Mouse (Mus musculus): ENCODE measurements at regions not wholly inside any gene's neighbourhood (a gene's known extent, or its start where the extent isn't known, plus 50 kb on each side); places are given as distances from the start of the nearest gene placed in this dataset.

DNA sequence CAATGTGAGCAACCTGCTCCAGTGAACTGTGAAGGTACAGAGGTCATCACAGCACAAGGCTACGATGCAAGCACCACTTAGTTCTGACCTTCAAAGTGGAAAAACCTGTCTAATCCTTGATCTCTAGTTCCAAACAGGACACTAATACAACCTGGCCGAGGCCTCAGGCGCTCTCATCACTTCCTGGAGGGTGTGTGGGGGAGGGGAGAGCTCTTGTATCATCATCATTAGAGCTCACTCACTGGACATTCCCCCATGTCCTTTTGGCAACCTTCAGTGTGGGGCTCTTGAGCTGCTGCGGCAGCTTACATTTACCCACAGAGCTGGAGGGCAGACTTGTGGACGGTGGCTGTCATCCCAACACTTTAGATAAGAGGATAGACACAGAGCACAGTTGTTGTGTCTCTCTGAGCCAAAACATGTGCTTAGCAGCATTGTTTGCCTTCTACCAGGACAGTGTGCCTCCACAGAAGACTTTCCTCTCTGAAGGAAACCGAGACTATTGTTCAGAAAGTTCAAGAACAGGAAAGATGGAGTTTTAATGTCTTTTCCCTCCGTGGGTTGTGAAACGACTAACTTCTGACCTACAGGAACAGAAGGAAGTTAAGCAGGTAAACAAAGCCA lies 115.2 kb upstream of the Mylip start:
- peak in 1 of 2 experiments; percentile 39 for DNase-seq (ENCODE audit: inconsistent age in 2 of 2, low spot score in 1 of 2)

DNA sequence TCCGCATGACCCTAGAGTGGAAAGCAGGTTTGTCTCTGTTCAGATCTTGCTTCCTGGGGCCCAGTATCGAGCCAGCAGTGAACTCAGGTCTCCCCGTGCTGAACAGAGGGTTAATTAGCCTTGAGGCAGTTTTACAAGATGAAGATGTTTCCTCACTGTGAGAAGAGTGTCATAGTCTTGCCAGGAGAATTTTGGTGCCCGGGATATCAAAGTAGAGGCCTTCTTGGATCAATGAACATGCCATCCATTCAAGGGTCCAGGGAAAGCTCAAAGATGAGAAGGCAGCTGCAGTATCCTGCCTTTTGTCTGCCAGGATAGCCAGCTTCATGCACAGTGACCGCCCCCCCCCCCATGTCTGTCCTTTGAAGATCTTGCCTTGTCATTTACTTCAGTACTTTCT lies 114.2 kb upstream of the Mylip start:
- DNase-seq (ENCODE audit: inconsistent age in 2 of 2, low spot score in 1 of 2): no peak

GRCm38 (mm10) chr13:45277842-45278416 lies 111.6 kb upstream of the Mylip start:
- DNase-seq (ENCODE audit: inconsistent age in 2 of 2, low spot score in 1 of 2): no peak

- no peak for DNase-seq (ENCODE audit: inconsistent age in 2 of 2, low spot score in 1 of 2)
Measured at GRCm38 (mm10) chr13:45281106-45281505, 108.4 kb upstream of the Mylip start.

- no peak for DNase-seq (ENCODE audit: inconsistent age in 2 of 2, low spot score in 1 of 2)
Measured at GRCm38 (mm10) chr13:45286651-45287050, 102.9 kb upstream of the Mylip start.

- no peak for DNase-seq (ENCODE audit: inconsistent age in 2 of 2, low spot score in 1 of 2)
Measured at GRCm38 (mm10) chr13:45287217-45287616, 102.3 kb upstream of the Mylip start.

DNA sequence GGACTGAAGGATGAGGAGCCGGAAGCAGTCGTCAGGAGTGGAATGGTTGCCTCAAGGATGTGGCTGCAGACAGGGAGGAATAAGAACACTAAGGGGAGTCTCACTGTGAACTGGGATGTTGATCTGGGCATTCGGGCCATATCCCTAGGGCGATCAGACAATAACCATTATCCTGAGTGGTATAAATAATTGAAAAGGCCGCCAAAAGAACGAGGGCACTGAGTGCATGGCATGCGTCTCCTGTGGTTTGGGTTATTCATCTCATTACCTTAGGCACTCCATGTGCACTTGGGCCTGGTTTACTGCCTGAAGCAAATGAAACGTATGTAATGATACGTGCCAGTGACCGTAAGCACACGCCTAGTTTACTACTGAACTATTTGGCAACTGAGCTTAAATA lies 99.6 kb upstream of the Mylip start:
- DNase-seq (ENCODE audit: inconsistent age in 2 of 2, low spot score in 1 of 2): no peak

DNA sequence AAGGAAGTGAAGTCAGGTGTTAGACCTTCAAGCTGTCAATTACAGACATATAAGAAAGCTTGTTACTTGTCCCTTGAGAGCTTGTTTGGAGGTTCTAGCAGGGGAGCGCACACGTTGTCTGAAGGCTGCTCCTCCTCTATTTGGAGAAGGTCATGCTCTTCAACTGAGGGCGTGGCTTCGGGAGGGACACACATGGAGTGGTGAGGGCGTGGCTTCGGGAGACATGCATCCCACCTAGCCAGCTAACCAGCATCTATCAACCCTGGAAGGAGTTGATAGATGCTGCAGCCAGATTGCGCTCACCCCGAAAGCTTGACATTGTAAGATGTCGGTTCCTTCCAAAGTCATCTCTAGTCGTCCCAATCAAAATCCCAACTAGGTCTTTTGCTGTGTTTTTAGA lies 94.9 kb upstream of the Mylip start:
- no peak for DNase-seq (ENCODE audit: inconsistent age in 2 of 2, low spot score in 1 of 2)

- peak in 1 of 2 experiments; percentile 34 for DNase-seq (ENCODE audit: inconsistent age in 2 of 2, low spot score in 1 of 2)
Measured at GRCm38 (mm10) chr13:45300610-45301009, 88.9 kb upstream of the Mylip start.

- no peak for DNase-seq (ENCODE audit: inconsistent age in 2 of 2, low spot score in 1 of 2)
Measured at GRCm38 (mm10) chr13:45301191-45301905, 88.2 kb upstream of the Mylip start.

- no peak for DNase-seq (ENCODE audit: inconsistent age in 2 of 2, low spot score in 1 of 2)
Measured at GRCm38 (mm10) chr13:45302796-45303195, 86.7 kb upstream of the Mylip start.

DNA sequence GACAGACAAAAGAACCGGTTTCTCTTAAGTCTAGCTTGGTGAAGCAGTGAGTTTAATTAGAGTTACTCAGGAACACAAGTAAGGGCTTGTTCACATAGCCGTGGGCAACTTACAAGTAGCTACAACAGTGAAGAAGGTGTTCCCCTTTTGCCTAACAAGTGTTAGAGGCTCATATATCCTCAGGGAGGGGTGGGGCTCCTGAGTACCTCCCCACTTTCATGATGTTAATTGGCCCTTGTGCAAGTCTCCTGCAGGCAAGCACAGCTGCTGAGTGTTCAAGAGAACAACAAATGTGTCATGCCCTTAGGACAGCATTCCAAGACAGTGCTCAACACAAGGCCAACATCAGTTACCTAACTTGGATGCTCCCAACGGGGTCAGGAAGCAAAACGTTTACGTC lies 83.4 kb upstream of the Mylip start:
- DNase-seq (ENCODE audit: inconsistent age in 2 of 2, low spot score in 1 of 2): no peak

DNA sequence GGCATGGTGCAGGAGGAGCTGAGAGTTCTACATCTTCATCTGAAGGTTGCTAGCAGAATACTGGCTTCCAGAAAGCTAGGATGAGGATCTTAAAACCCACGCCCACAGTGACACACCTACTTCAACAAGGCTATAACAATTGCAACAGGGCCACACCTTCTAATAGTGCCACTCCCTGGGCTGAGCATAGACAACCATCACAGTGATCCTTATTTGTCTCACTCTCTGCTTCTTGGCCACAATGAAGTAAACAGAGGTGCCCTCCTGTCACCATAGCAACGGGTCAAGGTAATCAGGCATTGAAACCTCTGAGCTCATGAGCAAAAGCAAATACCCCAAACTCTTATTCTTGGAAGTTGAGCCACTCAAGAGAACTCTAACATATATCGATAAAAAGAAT lies 82.3 kb upstream of the Mylip start:
- no peak for DNase-seq (ENCODE audit: inconsistent age in 2 of 2, low spot score in 1 of 2)

DNA sequence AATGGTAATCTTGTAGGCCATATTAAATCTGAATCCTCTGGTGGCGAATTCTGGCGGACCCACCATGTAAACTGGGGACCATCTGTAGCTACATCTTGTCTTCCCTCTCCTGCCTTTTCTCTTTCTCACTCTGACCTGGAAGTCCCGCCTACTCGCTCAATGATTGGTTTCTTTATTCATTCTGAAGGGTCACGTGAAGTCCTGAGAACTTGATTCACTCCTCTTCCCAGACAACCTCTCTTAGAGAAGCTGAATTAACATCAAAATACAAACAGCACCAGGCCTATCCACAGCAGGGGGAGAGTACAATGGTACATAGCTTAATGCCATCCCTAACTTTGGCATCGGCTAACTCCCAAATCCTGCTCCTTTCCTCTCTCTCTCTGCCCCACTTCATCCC lies 69.9 kb upstream of the Mylip start:
- no peak for DNase-seq (ENCODE audit: inconsistent age in 2 of 2, low spot score in 1 of 2)

- DNase-seq (ENCODE audit: inconsistent age in 2 of 2, low spot score in 1 of 2): no peak
Measured at GRCm38 (mm10) chr13:45325736-45326293, 63.7 kb upstream of the Mylip start.

- DNase-seq (ENCODE audit: inconsistent age in 2 of 2, low spot score in 1 of 2): no peak
Measured at GRCm38 (mm10) chr13:45326751-45327150, 62.8 kb upstream of the Mylip start.

DNA sequence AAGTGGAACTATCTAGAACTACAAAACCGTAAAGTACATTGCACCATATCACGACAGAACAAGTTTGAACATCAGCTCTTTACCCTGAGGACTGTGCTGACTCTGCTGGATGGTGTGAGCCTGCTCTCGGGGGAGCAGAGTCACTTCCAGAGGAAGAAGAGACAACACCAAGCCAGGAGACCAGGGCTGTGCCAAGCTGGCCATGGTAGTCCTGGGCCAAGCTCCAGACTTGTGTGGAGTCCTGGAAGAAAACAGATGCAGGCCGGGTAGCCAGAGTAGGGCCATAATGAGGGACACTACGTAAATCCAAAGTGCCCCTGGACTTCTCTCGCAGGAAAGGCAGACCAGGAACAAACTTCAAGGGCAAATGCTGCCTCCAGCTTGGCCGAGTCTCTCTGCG lies 59.0 kb upstream of the Mylip start:
- DNase-seq (ENCODE audit: inconsistent age in 2 of 2, low spot score in 1 of 2): peak in 1 of 2 experiments; percentile 34

- DNase-seq (ENCODE audit: inconsistent age in 2 of 2, low spot score in 1 of 2): no peak
Measured at GRCm38 (mm10) chr13:45332031-45332430, 57.5 kb upstream of the Mylip start.

GRCm38 (mm10) chr13:45333634-45334033 lies 55.9 kb upstream of the Mylip start:
- no peak for DNase-seq (ENCODE audit: inconsistent age in 2 of 2, low spot score in 1 of 2)
